Mouse (Mus musculus) 3T3-L1 (cell line): ENCODE measurements at regions not wholly inside any gene's neighbourhood (a gene's known extent, or its start where the extent isn't known, plus 50 kb on each side); places are given as distances from the start of the nearest gene placed in this dataset.
"Not testable (repeated sequence)": the region's sequence is repeated elsewhere in the genome, so short reads cannot be mapped to it uniquely, and the experiment has no call there.

Experiments
- DNase-seq: peaks from one replicate; pipeline ENCODE4 v3.0.0-alpha.2; 2015; ENCODE audit warnings: low read depth, low spot score

DNA sequence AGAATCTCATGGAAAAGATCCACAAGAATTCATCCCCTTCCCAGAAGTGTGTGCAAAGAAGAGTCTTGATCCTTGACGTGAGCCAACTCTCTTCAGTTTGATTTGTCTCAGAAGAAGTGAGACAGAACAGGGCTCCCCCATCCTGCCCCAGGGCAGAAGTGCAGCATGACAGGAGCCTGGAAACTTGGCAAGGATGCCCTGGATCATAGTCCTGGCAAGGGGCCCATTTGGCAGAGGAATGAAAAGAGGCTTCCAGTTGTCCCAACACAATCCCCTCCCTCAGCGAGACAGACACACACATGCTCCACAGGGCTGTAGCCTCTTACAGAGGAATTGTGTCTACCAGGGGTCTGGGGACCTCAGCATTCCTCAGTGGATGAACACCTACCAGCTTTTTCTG, 102.7 kb downstream of the Ptpn20 start:
- peak; percentile 2 for DNase-seq

DNA sequence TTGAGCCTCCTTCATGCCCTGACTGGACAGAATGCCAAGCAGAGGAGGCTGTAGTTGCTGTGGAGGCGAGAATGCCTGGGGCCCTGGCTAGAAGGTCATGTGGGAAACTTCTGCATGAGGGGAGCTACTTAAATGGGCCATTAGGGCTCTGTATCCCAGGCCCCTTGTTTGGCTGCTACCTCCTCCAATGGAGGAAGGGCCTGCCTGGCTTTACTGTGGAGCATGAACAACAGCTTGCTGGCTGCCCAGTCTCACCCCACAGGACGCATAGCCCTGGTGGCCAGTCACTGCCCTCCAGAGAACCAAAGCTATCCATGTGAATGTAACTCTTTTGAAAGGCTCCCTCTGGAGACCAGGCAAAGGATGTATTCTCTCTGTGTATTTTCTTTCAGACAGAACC, 105.2 kb downstream of the Ptpn20 start:
- DNase-seq = no peak

DNA sequence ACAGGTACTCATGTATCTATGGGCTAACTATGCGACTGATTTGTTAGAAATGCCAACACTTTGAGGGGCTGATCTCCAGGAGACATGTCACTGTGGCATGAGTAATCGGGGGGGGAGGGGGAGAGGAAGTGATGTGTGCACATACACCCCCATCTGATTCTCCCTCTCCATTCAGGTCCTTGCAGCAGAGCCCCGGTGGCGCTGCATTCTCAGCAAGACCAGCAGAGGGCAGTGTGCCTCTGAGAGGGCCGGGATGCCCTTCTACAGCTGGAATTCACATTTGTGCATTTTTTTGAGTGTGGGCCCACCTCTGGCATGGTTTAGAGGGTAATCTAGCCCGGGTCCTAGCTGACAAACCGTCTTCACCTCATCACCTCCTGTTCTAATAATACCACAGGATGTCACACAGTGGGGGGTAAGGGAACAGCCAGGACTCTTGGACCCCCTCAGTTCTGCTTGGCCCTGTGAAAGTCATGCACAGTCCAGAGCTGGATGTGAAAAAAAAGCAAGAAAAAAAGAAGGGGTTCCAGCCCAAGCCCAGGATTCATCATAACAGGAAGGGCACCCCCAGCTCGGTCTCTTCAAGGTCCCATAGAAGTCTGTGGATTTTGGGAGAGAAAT, 106.5 kb downstream of the Ptpn20 start:
- DNase-seq = peak; percentile 54

DNA sequence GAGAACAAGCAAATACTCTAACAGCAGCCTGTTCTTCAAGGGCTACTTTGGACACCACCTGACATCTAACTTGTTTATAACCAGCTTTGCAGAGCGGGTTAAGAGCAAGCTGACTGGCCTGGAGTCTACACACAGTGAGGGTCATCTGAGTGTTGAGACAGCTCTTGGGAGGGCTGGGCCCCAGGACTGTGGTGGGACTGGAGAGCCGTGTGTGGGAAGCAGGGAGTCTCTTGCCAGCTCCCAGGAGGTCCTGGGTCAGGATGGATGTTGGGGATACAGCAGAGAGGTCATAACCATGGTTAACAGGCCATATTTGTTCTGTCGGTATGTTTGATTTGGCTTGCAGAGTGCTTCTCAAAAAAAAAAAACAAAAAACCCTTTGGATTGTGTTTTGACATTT, 107.8 kb downstream of the Ptpn20 start:
- DNase-seq = no peak

DNA sequence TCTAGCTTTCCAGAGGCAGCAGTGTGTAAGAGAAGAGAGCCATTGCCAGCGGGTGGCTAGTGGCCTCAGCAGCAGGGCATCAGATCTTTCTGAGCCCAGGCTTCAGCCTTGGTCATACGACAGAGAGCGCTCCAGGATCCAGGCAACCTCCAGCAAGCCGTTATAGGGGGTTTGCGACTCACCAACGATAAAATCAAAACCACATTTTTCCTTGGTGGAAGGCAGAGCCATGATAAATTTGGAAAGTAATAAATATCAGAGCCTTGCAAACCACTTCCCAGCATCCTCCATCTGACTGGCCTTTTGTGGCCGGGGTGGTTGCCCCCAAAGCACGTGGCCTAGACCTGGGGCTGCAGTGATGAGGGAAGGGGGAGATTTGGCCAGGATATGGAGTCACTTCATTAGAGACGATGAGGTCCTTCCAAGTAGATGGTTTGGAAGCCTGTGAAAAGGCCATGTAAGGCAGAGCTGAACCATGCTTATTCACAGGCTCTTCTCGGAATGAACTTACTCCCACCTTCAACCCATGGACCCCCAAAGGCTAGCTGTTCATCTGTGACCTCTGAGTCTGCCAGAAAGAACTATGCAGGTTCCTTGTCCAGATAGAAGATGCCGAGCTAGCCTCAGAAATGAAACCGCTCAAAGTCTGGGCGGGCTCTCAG, 110.9 kb downstream of the Ptpn20 start:
- DNase-seq = peak; percentile 2

DNA sequence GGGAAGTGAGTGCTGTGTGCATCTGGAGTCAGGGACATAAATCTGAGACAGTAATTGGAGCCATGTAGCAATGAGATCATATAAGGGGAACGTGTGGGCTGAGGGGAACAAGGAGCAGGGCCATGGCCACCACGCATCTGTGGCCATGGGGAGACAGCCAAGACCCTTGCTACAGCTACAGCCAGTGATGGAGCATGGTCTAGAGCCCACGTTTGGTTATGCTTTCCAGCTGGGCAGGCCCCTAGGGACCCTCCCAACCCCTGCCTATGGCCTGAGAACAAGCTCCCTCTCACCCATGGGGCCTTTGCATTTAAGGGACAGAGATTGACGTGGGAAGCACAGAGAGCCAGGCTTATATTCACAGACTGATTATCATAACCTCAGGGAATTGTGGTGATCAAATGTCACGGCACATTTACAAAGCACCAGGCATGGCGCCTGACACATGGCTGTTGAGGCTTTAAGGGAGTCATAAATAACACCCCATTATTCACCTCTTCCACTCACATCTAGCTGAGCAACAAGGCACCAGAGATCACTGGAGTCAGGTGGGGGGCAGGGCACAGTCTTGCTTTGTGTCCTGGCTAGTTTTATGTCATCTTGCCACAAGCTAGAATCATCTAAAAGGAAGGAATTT, 118.8 kb downstream of the Ptpn20 start:
- no peak for DNase-seq

DNA sequence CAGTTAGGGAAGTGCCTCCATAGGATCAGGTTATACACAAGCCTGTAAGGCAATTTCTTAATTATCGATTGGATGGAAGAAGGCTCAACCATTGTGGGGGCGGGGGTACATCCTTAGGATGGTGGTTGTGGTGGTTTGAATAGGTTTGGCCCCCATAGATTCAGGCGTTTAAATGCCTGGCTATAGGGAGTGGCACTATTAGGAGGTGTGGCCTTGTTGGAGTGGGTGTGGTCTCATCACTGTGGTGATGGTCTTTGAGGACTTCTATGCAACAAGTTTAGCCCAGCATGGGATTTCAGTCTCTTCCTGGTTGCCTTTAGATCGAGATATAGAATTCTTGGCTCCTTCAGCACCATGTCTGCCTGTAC, 119.3 kb downstream of the Ptpn20 start:
- DNase-seq = no peak

DNA sequence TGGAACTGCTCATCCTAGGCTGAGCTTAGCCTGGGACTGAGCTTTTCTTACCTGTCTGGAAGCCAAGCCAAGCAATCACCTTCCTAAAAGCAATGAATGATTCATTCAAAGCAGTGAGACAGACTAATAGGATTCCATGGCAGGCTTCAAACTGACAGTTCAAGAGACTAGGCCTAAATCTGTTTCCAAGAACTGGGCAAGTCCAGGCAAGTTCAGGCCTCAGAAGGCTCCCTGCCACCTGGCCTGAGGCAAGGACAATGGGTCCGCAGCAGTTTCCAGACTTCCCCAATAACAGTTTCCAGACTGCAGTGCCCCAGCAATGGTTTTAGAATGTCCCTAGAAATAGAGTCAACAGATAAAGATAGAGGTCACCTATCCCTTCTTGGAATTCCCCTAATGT, 123.5 kb downstream of the Ptpn20 start:
- no peak for DNase-seq

DNA sequence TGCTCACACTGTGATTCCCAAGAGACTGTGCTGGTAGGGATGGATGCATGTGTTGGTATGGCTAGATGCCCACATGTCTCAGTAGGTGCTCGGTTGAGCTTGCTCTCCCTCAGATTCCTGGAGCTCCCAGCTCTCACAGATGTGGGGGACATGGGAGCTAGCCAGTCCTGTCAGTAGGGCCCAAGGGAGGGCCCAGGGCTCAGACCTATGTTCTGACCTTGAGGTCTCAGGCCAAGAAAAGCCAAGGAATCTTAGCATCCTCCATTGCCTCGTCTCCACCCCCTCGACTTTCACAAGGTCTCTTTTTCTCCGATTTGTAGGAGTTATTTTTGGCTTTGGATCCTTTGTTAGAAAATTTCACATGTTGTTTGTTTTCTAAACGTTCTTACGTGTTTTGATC, 130.6 kb downstream of the Ptpn20 start:
- no peak for DNase-seq

DNA sequence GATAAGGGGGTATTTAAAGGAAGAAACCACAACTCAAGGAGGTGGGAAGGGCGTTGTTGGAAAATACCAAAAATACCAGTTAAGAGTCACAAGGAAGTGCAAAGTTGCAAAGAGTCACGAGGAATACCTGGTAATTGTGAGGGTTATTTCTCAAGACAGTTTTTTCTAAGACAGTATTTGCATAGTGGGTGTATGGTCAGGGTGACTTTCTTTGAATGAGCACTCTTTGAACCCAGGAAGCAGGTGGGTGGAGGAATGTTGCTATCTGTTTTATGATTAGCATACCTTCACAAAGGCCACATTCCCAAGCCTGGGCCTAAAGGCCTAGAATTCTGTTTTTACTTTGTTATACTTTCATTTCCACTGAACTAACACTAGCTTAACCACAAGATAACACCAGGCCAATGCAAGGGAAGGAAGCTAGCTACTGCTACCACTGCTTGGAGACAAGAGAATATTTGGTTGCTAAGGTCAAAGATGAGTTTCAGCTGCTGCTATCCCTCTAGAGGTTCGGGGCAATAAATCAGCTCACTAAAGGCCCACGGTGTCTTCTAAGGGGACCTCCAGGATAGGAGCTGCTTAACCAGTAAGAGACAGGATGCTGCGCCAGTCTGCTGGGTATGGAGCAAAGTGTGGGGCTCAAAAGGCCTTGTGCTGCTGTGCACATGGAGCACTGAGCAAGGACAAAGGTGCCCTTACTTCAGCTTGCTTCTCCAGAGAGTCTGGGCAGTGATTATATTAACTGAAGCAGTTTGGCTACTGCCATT, 133.6 kb downstream of the Ptpn20 start:
- not testable (repeated sequence) for DNase-seq

DNA sequence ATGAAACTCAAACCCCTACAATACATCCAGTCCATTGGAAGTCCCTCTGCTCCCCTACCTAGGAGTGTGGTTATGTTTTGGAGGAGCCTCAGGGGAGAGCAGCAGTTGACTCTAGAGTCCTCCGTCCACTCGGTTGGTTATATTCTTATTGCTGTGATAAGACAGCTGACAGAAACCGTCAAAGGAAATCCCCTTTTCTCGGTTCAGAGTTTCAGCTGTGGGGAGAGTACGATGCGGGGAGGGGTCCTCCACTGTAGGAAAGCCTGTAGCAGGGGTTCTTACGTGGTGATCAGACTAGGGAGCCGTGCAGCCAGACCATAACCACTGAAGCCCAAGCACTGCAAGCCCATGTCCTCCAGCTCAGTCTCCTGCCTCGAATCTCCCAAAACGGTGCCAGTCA, 137.5 kb downstream of the Ptpn20 start:
- DNase-seq = no peak

DNA sequence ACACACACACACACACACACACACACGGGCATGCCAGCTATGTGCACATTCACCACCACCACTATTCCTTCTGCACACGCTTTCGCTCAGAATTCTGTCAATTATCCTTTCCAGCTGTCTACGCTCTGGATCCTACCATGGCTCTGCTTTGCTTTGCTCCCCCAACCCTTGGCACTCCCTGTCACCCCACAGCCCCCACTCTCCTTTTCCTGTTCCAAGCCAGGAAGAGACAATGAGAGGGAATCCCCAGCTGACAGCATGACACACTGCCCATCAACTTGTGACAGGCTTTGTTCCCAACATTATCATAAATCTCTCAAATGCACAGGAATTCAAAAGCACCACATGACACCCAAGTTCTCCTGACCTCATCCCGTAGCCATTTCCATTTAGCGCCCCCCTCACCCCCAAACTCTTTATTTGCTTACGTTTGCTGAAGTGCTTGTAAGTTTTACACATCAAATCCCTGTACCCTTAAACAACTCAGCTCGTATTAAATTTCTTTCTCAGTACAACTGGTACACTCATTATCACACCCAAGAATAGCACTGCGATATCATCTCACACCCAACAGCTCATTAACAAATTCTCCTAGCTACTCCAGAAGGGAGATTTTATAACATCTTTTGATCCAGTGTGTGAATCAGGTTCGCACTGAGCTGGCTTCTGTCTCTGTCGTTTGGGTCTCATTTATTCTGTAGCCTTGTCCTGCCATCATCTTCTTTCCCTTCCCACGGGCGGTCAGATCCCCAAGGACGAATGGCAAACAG, 140.3 kb downstream of the Ptpn20 start:
- DNase-seq = no peak

DNA sequence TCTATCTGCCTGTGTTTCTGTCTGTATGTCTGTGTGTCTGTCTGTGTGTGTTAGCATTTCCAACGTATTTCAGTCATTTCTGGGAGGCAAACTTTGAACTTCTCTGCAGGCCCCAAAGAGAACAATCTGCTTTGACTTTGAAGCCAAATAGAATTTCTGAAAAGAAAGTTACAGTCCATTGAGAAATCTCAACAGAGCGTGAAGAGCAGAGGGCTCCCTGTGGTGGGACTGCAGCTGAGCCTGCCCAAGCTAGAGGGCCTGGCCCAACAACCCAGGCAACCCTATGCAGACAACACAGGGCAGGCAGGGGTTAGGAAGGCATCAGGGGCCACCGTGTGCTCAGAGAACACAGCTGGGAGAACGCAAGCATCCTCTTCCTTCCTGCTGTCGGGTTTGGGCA, 143.7 kb downstream of the Ptpn20 start:
- no peak for DNase-seq

DNA sequence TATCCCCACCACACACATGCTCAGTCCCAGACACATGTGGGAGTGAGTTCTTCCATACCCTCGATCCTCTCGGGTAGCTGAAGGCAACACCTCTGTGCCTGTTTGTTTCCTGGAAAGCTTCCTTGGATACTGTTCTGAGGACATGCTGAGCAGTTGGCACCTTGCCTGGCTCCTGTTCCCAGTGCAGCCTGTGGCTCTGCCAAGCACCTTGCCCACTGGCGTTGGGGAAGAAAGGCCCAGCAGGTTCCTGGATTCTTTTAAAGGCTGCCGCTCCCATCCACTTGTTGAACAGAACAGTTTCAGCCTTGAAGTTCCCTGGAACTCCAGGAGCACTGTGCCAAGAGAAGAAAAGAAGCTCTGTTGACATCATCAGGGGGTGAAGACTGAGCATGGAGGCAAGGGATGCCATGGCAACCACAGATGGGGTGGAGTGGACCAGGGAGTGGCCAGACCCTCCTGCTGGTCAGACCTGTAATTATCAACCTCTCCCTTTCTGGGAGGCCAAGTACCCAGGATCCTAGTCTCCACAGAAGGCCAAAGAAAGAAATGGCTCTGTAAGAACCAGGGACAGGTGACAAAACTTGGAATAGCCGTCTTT, 145.5 kb downstream of the Ptpn20 start:
- DNase-seq = no peak

DNA sequence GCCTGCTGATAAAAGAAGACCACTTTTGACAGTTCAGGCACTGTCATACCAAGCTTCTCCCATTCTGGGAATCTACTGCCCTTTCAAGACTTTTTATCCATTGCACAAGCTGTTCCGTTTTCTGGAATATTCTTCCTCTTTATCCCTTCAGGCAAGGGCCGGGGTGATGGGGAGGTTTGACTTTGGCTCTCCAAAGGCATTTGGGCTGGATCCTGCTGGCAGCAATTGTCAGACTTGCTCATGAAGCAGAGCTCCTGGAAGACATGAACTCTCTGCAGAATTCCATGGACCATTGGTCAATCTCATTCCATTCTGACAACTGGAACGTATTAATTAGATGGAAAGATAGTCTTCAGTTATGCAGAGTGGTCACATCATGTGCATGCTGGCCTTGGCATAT, 146.6 kb downstream of the Ptpn20 start:
- no peak for DNase-seq

DNA sequence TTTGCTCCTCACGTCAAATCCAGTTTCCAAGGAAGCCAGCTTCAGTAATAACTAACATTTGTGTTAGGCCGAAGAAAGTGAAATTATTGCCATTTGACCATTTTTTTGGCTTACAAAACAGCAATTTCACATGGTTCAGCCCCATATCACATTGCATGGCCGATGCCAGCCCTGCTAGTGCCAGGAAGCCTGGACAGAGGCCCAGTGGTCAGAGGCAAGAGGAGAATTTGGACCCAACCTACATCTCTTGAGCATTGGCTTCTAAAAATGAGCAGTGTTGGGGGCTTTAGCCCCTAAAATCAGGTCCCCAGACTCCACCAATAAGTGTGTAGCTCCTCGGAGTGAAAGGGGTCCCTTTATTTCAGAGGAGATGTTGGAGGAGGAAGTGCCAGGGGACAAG, 157.2 kb downstream of the Ptpn20 start:
- no peak for DNase-seq

DNA sequence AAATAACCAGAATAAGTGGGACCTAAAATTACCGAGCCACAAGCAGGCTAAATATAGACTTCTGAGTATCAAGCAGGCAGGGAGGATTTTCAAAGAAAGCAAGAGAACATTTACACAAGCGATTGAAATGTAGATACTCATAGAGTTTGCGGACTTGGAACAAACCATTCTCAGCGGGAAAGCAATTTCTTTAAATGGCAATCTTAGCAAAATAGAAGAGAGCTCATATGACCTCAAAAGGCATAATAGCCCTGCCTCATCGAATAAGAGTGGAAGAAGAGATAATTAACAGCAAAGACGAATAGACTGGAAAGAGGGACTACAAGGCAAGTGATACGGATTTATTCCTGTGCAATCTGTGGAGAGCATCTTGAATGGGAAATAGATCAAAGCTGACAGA, 163.7 kb upstream of the Gdf10 start:
- no peak for DNase-seq

DNA sequence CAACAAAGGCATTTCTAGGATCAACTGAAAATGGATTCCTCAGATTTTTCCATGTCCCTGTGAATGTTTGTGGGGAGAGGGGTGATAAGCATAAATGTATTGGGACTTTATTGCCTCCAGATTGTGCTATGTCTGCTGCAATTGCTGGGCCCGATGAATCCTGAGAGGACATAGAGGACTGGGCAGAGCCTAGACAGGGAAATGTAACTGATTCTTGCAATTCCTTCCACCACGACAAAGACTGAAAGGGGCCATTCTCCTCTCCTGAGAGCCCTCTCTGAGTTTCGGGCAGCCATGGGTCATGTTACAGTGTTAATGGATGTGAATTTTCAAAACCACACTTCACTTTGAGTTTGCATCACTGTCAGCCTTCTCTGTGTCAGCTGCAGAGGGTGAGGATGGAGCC, 159.7 kb upstream of the Gdf10 start:
- no peak for DNase-seq

DNA sequence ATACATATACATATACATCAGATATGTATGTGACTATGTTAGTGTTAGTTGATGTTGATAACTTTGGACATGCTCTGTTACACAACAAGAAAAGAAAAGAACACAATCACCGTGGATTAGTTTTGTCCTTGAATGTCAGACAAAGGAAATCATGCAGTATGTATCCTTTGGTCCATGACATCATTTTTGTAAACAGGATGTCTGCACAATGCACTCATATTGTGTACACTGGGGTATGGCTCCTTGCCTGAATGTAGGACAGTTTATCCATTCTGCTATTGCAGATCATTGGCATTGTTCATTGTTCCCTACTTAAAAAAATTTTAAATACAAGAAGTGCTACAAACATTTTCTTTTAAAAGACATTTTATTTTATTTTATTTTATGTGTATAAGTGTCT, 157.6 kb upstream of the Gdf10 start:
- no peak for DNase-seq

DNA sequence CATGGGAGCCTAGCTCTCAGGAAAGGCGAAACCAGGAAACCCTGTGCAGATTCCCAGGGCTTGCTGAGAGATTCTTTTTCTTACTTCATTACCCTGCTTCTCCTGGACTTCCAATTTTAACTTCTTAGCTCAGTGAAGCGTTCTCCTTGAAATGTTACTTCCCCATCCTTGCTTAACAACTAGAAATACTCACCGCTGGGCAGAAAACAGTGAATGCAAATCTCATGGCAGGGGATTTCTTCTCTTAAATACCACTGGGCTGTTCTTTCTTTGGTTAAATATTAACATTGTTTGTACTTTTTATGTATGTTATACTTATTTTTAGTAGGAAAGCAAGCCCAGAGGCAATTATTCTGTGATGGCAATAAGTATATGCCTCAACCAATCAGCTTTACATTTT, 151.0 kb upstream of the Gdf10 start:
- DNase-seq = no peak

DNA sequence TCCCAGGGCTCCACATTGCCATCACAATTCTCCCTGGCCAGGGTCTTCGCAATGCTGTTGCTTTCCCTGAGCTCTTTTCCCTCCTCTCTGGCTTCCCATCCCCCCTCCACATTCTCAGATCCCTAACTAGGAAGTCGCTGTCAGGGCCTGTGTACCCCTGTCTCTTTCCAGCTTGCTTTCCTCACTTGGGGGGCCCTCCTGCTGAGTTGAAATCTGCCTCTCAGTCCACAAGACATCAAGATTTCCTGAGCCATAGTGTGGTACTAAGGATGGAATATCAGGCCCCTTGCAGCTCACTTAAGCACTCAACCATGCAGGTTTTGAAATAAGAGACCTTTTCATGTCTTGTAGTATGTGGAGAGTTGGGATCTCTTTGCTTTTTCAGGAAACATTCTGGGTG, 133.8 kb upstream of the Gdf10 start:
- no peak for DNase-seq

DNA sequence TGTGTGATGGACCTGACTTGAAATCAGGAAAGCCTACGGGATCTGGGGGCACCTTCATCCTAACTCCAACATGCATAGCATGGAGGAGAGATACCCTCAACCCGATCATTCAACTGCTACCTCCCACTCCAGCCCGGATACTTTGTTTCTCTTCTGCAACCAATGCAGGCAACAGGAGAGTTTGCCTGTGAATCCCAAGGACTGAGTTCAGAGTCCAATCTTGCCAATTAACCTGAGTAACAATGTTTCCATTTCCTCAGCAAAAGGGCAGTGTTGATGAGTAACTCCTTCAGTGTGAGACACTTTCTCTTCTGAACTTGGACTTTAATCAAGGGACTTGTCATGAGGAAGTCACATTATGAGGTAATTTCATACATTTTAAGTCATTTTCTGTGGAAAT, 129.1 kb upstream of the Gdf10 start:
- DNase-seq = no peak
